Mouse (Mus musculus): ENCODE data around the gene Vmn1r224.

Gene Vmn1r224

GRCm38 (mm10) chr17:20413846-20414245 lies at the start of gene Vmn1r224:
Gene Vmn1r224, plus strand, starts transcription at chr17:20414146.
- no peak for DNase-seq

- no peak for DNase-seq
Measured at GRCm38 (mm10) chr17:20399105-20399504, 14.8 kb upstream of the Vmn1r224 start.

- DNase-seq = no peak
Measured at GRCm38 (mm10) chr17:20439263-20439662, 25.3 kb downstream of the Vmn1r224 start.

- DNase-seq = no peak
Measured at GRCm38 (mm10) chr17:20473311-20473710, 59.4 kb downstream of the Vmn1r224 start.
